Mouse (Mus musculus) forebrain, embryonic 16.5 days (tissue): ENCODE measurements around the gene Rps27l. TPM values are rescaled to one million over a fixed set of nuclear protein-coding genes. Genes with fewer than 3 reads are reported as not detected.
A peak's percentile ranks its signal among the peaks of the same experiment; 100 is the strongest.
"Not testable (repeated sequence)": the region's sequence is repeated elsewhere in the genome, so short reads cannot be mapped to it uniquely, and the experiment has no call there.

Source experiments
- ATAC-seq: fragments of 200-750 bp; cut with Nextera tagmentation; 2 replicates; pipeline ENCODE4 v1.8.0; 2017; ENCODE audit warnings: mild to moderate bottlenecking, moderate library complexity
- H3K27ac ChIP-seq: fragments of 300-500 bp; sonication (generic); 2 replicates; pipeline ENCODE4 v1.5.1; 2014; ENCODE audit warnings: low read length, control low read depth
- H3K27me3 ChIP-seq: fragments of 300-500 bp; sonication (generic); replicated peaks from 2 replicates; pipeline ENCODE4 v1.6.1; 2014; ENCODE audit warnings: low read length; ENCODE audit not compliant: control insufficient read depth, insufficient read depth
- H3K36me3 ChIP-seq: fragments of 300-500 bp; sonication (generic); 2 replicates; pipeline ENCODE4 v1.6.1; 2014; ENCODE audit not compliant: control insufficient read depth, insufficient read depth
- H3K4me1 ChIP-seq: fragments of 300-500 bp; sonication (generic); replicated peaks from 2 replicates; pipeline ENCODE4 v1.6.1; 2014; ENCODE audit warnings: low read length; ENCODE audit not compliant: control insufficient read depth, insufficient read depth
- H3K4me2 ChIP-seq: fragments of 300-500 bp; sonication (generic); 2 replicates; pipeline ENCODE4 v1.6.1; 2014; ENCODE audit warnings: mild to moderate bottlenecking, low read length, control low read depth
- H3K4me3 ChIP-seq: fragments of 300-500 bp; sonication (generic); replicated peaks from 2 replicates; pipeline ENCODE4 v1.5.1; 2014; ENCODE audit warnings: mild to moderate bottlenecking, low read length, control low read depth
- H3K9ac ChIP-seq: fragments of 300-500 bp; sonication (generic); replicated peaks from 2 replicates; pipeline ENCODE4 v1.6.1; 2014; ENCODE audit warnings: low read depth, low read length, control low read depth
- H3K9me3 ChIP-seq: fragments of 300-500 bp; sonication (generic); 2 replicates; pipeline ENCODE4 v1.6.1; 2016; ENCODE audit warnings: low read length; ENCODE audit not compliant: control insufficient read depth
- WGBS: fragments of 180-500 bp; shearing (Covaris S2); extraction: QIAGEN DNeasy Blood & Tissue Kit; methylation state at CpG from one replicate; pipeline ENCODE4 v1.1.7; 2014; 5-methylcytosine and 5-hydroxymethylcytosine counted together
- polyA plus RNA-seq: library from polyadenylated mRNA; unstranded; fragments of >200 nt; fragmentation: Nextera tagmentation; extraction: Ambion mirVana; gene quantifications from 2 replicates; pipeline ENCODE4 v1.2.1, GENCODE M21; 2015

Rps27l gene
- polyA plus RNA-seq, 1 experiment from 2014 or later = 253 TPM

DNA sequence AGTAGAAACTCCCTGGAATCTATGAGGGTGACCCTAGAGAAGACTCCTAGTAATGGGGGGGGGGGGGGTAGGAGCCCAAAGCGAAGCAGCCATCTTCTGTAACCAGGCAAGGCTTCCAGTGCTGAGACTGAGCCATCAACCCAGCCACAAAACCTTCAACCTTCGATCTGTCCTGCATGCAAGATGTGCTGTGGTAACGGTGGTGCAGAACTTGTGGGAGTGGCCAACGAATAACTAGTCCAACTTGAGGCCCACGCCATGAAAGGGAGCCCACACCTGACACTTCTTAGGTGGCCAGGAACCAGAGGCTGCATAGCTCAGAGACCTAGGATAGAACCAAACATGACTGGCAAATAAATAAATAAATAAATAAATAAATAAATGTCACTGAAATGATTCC lies 35.2 kb upstream of the Rps27l start:
- Histone ChIP-seq H3K27ac (no peak overlapping the region), H3K4me1 (peaks cover 31% of the 10 kb centered on the region), H3K27me3 (no peaks in the 10 kb centered on the region), H3K9ac (no peak overlapping the region), H3K9me3 (no peaks in the 10 kb centered on the region), H3K4me3 (no peak overlapping the region), H3K4me2 (no peak overlapping the region), H3K36me3 (no peaks in the 10 kb centered on the region)
- no peak for ATAC-seq
- WGBS = 94% methylated on average over 5 of the region's 5 CpGs

DNA sequence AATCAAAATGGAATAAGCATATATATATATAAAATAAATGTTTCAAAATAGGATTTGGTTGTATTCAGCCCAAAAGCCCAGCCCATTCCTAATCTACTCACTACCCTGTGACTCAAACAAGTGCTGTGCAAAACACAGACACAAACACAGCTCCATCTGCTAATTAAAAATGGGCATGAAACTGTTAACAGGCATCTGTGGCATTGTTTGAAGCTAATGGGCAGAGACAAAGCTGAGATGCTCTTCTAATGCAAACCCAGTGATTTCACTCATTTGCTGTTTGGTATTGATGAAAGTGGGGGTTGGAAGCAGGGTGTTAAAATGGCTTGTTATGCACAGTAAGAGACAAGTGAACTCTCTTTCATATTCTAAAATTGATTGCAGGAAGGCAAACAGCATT lies 33.6 kb upstream of the Rps27l start:
- Histone ChIP-seq H3K36me3 (no peaks in the 10 kb centered on the region), H3K4me2 (no peak overlapping the region), H3K27me3 (no peaks in the 10 kb centered on the region), H3K27ac (peak overlapping the region; percentile 83), H3K4me3 (no peak overlapping the region), H3K9ac (no peak overlapping the region), H3K4me1 (peaks cover 36% of the 10 kb centered on the region), H3K9me3 (no peaks in the 10 kb centered on the region)
- ATAC-seq = peak; percentile 85

- not testable (repeated sequence) for H3K27me3 ChIP-seq, H3K9me3 ChIP-seq, ATAC-seq, H3K4me2 ChIP-seq, H3K36me3 ChIP-seq, H3K4me3 ChIP-seq, H3K9ac ChIP-seq
- WGBS = 95% methylated on average over 5 of the region's 5 CpGs
- H3K27ac ChIP-seq = peak overlapping the region; percentile 83
- peaks cover 45% of the 10 kb centered on the region for H3K4me1 ChIP-seq
These were observed 32.5 kb upstream of the Rps27l start for GRCm38 (mm10) chr9:66913254-66913934.

DNA sequence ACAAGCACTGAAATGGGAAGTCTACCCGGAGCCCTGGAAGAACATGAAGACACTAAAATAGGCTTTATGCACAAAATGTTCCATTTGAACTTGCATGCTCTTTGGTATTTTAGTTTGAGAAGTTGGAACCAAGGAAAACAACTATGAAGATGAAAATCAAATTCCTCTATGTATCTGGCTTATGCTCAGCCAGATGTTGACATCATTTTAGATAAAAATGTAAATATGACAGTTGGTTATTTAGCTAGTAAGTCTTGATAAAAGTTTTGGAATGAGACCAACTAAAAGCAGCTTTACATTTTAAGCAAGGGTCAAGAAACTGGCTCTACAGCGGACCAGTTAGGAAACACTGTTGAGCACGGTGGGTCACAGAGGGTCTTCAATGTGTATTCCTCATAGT lies 31.3 kb upstream of the Rps27l start:
- ATAC-seq = no peak
- Histone ChIP-seq H3K9ac (no peak overlapping the region), H3K36me3 (no peaks in the 10 kb centered on the region), H3K27ac (no peak overlapping the region), H3K9me3 (no peaks in the 10 kb centered on the region), H3K4me2 (no peak overlapping the region), H3K4me3 (no peak overlapping the region), H3K27me3 (no peaks in the 10 kb centered on the region), H3K4me1 (peaks cover 49% of the 10 kb centered on the region)
- 94% methylated on average over 3 of the region's 3 CpGs for WGBS

GRCm38 (mm10) chr9:66915401-66915800 lies 30.5 kb upstream of the Rps27l start:
- H3K4me2 ChIP-seq = no peak overlapping the region
- no peaks in the 10 kb centered on the region for H3K36me3 ChIP-seq
- peaks cover 46% of the 10 kb centered on the region for H3K4me1 ChIP-seq
- no peaks in the 10 kb centered on the region for H3K9me3 ChIP-seq
- H3K27ac ChIP-seq = no peak overlapping the region
- ATAC-seq = no peak
- no peaks in the 10 kb centered on the region for H3K27me3 ChIP-seq
- H3K9ac ChIP-seq = no peak overlapping the region
- WGBS = 89% methylated on average over 5 of the region's 5 CpGs
- H3K4me3 ChIP-seq = no peak overlapping the region

DNA sequence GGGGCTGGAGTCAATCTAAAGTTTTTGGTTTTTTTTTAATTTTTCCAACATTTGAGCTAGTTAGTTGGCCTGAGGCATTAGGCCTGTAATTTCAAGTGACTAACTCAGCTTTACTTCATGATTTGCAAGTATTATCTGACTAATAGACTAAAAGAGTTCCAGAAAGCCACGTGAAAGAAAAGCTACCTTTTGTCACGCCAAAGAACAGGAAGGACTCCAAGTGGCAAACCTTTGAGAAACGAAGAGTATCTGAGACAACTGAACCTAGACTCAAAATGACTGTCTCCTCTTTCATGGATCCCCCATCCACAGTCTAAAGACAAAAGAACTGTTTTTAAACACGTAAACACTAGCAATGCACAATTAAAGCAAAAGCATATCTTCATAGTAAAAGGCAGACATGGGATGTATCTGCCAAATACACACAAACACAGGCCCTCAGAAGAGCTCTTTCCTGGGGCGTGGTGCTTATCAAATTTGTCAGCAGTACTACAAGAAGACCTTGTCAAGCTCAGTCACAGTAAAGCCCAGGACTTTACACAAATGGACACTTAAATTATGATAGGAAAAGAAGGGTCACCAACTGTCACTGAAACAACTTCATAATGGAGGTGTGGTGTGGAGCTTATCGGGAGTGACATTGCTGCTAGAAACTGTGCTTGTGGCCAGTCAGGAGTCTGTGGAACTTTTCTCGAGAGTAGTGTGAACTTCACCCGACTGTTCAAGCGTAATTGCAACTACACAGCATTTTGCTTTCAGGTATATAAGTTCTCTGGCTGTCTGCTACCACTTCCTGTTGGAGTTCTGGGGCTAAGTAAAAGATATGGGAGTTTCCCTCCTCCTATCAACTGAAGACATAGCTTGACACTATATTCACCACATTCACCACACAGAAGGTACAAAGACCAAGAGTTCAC lies 29.8 kb upstream of the Rps27l start:
- no peak for ATAC-seq
- no peak overlapping the region for H3K27ac ChIP-seq
- H3K4me1 ChIP-seq = peaks cover 49% of the 10 kb centered on the region
- H3K9ac ChIP-seq = no peak overlapping the region
- H3K4me3 ChIP-seq = no peak overlapping the region
- H3K9me3 ChIP-seq = no peaks in the 10 kb centered on the region
- H3K27me3 ChIP-seq = no peaks in the 10 kb centered on the region
- H3K4me2 ChIP-seq = no peak overlapping the region
- H3K36me3 ChIP-seq = no peaks in the 10 kb centered on the region
- 88% methylated on average over 9 of the region's 9 CpGs for WGBS

GRCm38 (mm10) chr9:66917216-66917891 lies 28.5 kb upstream of the Rps27l start:
- Histone ChIP-seq H3K27me3 (no peaks in the 10 kb centered on the region), H3K9me3 (no peaks in the 10 kb centered on the region), H3K4me3 (no peak overlapping the region), H3K4me1 (peaks cover 39% of the 10 kb centered on the region), H3K36me3 (no peaks in the 10 kb centered on the region), H3K9ac (no peak overlapping the region), H3K27ac (no peak overlapping the region), H3K4me2 (no peak overlapping the region; the same call in 1 of the 2 replicates)
- 92% methylated on average over 8 of the region's 8 CpGs for WGBS
- ATAC-seq = no peak

DNA sequence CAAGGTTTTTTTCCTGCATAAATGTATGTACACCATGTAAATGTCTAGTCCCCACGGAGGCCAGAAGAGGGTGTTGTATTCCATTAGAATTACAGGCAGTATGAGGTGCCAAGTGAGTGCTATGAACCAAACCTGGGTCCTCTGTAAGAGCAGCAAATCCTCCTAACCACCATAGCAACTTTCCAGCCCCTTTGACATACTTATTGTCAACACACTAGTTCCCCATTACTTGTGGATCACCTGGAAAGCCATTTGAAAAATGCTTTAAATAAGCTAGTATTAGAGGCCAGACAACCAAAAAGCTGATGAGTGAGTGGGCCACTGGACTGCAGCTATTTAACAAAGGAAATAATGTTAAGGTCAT lies 28.0 kb upstream of the Rps27l start:
- H3K4me2 ChIP-seq = peak overlapping the region; percentile 98
- no peaks in the 10 kb centered on the region for H3K9me3 ChIP-seq
- WGBS = 78% methylated on average over 1 of the region's 1 CpGs
- no peak for ATAC-seq
- H3K27ac ChIP-seq = no peak overlapping the region
- peaks cover 35% of the 10 kb centered on the region for H3K4me1 ChIP-seq
- H3K9ac ChIP-seq = no peak overlapping the region
- peak overlapping the region; percentile 88 for H3K4me3 ChIP-seq
- no peaks in the 10 kb centered on the region for H3K36me3 ChIP-seq
- no peaks in the 10 kb centered on the region for H3K27me3 ChIP-seq

DNA sequence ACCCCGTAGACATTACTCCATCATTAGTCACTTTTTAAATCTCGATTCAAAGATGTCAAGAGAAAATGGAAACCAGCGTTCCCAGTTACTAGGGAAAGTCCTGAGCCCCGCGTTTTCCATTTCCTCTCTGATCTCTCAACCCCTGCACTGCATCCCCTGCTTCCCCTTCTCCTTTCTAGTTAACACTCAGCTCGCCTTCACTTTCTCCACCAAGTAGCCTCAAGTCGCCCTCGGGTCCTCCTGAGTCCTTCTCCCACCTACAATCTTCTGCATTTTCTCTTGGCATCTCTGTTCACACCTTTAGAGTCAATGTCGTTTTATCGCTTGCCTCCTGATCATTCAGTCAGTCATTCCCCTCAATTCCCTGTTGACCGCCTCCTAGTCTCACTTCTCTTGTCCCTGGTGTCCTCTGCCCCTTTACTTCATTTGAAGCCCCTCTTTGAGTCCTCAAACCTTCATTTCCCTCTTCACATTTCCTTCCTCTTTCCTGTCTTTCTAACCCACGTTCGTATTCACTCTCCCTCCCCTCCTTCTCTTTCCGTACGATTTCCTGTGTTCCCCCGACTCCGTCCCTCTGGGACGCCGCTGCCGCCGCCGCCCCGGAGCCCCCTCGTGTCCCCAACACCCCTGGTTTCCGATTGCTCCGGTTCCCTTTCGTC lies 27.1 kb upstream of the Rps27l start:
- Histone ChIP-seq H3K36me3 (no peaks in the 10 kb centered on the region), H3K27ac (peak overlapping the region; percentile 85), H3K9me3 (no peaks in the 10 kb centered on the region), H3K4me2 (peak overlapping the region; percentile 98), H3K4me1 (peaks cover 29% of the 10 kb centered on the region), H3K9ac (peak overlapping the region; percentile 94), H3K4me3 (peak overlapping the region; percentile 88), H3K27me3 (no peaks in the 10 kb centered on the region)
- no peak for ATAC-seq
- 3% methylated on average over 27 of the region's 27 CpGs for WGBS
